Mouse (Mus musculus): ENCODE measurements around the gene Pitpnm2. TPM values are rescaled to one million over a fixed set of nuclear protein-coding genes. Genes with fewer than 3 reads are reported as not detected.

The Pitpnm2 gene
- polyA plus RNA-seq, 1 experiment from 2014 or later = 6.0 TPM

DNA sequence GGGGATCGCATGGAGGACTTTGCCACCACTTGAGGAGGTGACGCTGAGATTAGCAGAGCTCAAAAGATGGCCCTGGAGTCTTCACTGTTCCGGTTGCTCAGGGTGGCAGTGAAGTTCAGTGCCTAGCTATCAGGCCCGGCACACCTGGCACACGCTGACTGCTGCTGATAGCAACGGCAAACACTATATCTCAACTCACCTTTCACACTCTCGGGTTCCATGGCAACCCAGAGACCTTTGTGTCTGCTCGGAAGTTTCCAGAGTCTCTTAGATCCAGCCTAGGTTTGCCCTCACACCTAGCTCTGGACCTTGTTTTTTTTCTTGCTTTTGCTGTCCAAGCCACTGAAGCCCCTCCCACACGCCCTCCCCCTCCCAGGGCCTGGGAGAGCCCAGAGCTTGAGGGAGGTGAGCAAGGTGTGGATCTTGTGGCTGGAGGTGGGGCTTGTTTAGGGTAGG, 157.6 kb downstream of the Pitpnm2 start:
- Histone ChIP-seq H3K27ac (ENCODE audit: low read depth, low read length) (no peak overlapping the region), H3K4me1 (replicated peaks; ENCODE audit: control insufficient read depth, insufficient read depth, low read length) (peaks cover 5% of the 10 kb centered on the region), H3K27me3 (ENCODE audit: control insufficient read depth, insufficient read depth, low read length) (peaks cover 7% of the 10 kb centered on the region; the same call in 1 of the 2 replicates), H3K9me3 (ENCODE audit: control insufficient read depth, low read length) (no peaks in the 10 kb centered on the region), H3K4me3 (ENCODE audit: low read depth, low read length) (no peak overlapping the region), H3K9ac (ENCODE audit: low read depth, low read length) (no peak overlapping the region), H3K36me3 (ENCODE audit: control insufficient read depth, insufficient read depth, low read length) (no peaks in the 10 kb centered on the region), H3K4me2 (replicated peaks; ENCODE audit: low read depth, low read length) (no peak overlapping the region)
- DNase-seq (ENCODE audit: low spot score) (no peak), ATAC-seq (ENCODE audit: low FRiP score) (no peak)
- WGBS = 74% methylated on average over 9 of the region's 9 CpGs

DNA sequence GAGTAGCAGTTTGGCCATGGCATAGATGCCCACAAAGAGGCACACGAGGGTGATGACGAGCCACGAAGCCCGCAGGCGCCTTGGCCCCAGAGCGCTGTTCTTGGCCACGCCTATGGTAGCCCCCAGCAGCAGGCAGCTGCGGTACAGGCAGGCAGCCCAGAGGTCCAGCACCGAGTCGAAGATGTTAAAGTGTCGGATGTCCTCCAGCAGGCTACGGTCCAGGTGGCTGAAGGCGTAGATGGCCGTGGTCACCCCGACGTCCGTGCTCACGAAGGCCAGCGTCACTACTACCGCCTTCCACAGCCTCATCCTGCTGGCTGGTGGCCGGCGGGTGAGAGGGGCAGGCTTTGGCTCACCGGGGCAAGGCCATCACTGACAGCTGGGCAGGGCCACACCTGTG, 159.7 kb downstream of the Pitpnm2 start:
- H3K4me2 ChIP-seq (replicated peaks; ENCODE audit: low read depth, low read length) = no peak overlapping the region
- no peak overlapping the region for H3K4me3 ChIP-seq (ENCODE audit: low read depth, low read length)
- H3K9me3 ChIP-seq (ENCODE audit: control insufficient read depth, low read length) = no peaks in the 10 kb centered on the region
- H3K36me3 ChIP-seq (ENCODE audit: control insufficient read depth, insufficient read depth, low read length) = no peaks in the 10 kb centered on the region
- no peak overlapping the region for H3K9ac ChIP-seq (ENCODE audit: low read depth, low read length)
- no peaks in the 10 kb centered on the region for H3K4me1 ChIP-seq (replicated peaks; ENCODE audit: control insufficient read depth, insufficient read depth, low read length)
- DNase-seq (ENCODE audit: low spot score) (no peak), ATAC-seq (ENCODE audit: low FRiP score) (no peak)
- 87% methylated on average over 23 of the region's 23 CpGs for WGBS
- no peak overlapping the region for H3K27ac ChIP-seq (ENCODE audit: low read depth, low read length)
- H3K27me3 ChIP-seq (ENCODE audit: control insufficient read depth, insufficient read depth, low read length) = peaks cover 2% of the 10 kb centered on the region; the same call in 1 of the 2 replicates

DNA sequence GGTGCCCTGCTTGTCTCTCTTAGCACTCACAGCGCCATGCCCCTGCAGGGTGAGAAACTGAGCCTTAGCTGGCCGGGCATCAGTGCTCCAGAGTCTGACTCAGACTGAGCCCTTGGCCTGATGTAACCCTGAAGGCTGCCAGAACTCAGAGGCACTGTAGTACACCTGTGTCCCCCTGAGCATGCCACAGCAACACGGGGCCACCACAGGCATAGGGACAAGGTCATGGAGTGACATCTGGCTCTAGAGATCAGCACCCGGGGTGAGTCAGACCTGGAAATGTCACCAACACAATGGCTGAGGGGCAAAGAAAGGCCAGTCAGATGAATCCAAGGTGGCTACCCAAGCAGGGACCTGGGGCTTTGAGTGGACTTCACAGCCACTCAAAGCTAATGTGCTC, 162.7 kb downstream of the Pitpnm2 start:
- Histone ChIP-seq H3K4me1 (replicated peaks; ENCODE audit: control insufficient read depth, insufficient read depth, low read length) (no peaks in the 10 kb centered on the region), H3K9me3 (ENCODE audit: control insufficient read depth, low read length) (no peaks in the 10 kb centered on the region), H3K27ac (ENCODE audit: low read depth, low read length) (no peak overlapping the region), H3K9ac (ENCODE audit: low read depth, low read length) (no peak overlapping the region), H3K4me2 (replicated peaks; ENCODE audit: low read depth, low read length) (no peak overlapping the region), H3K27me3 (ENCODE audit: control insufficient read depth, insufficient read depth, low read length) (no peaks in the 10 kb centered on the region), H3K36me3 (ENCODE audit: control insufficient read depth, insufficient read depth, low read length) (no peaks in the 10 kb centered on the region), H3K4me3 (ENCODE audit: low read depth, low read length) (no peak overlapping the region)
- WGBS = 88% methylated on average over 4 of the region's 4 CpGs
- ATAC-seq (ENCODE audit: low FRiP score) (no peak), DNase-seq (ENCODE audit: low spot score) (no peak)

DNA sequence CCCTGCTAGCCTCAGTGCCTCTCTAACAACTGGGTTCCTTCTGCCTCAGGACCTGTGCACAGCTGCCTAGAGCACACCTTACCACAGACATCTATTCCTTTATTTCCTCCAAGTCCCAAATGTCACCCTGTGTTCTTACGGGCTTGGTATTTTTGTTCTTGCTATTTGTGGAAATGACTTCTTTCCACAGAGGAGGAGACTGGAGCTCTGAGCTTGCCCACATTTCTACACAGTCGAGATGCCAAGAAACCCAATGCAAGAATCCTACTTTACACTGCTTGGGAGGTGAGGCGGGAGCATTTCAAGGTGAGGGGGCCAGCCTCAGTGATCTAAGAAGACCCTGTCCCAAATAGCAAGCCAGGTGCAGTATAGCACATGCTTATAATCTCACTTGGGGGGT, 164.0 kb downstream of the Pitpnm2 start:
- H3K4me2 ChIP-seq (replicated peaks; ENCODE audit: low read depth, low read length) = no peak overlapping the region
- peak overlapping the region; percentile 16; the same call in 1 of the 2 replicates for H3K9ac ChIP-seq (ENCODE audit: low read depth, low read length)
- H3K9me3 ChIP-seq (ENCODE audit: control insufficient read depth, low read length) = no peaks in the 10 kb centered on the region
- no peak overlapping the region for H3K27ac ChIP-seq (ENCODE audit: low read depth, low read length)
- DNase-seq (ENCODE audit: low spot score) (no peak), ATAC-seq (ENCODE audit: low FRiP score) (no peak)
- WGBS = 82% methylated on average over 3 of the region's 3 CpGs
- H3K27me3 ChIP-seq (ENCODE audit: control insufficient read depth, insufficient read depth, low read length) = no peaks in the 10 kb centered on the region
- no peak overlapping the region for H3K4me3 ChIP-seq (ENCODE audit: low read depth, low read length)
- H3K4me1 ChIP-seq (replicated peaks; ENCODE audit: control insufficient read depth, insufficient read depth, low read length) = no peaks in the 10 kb centered on the region
- no peaks in the 10 kb centered on the region for H3K36me3 ChIP-seq (ENCODE audit: control insufficient read depth, insufficient read depth, low read length)

DNA sequence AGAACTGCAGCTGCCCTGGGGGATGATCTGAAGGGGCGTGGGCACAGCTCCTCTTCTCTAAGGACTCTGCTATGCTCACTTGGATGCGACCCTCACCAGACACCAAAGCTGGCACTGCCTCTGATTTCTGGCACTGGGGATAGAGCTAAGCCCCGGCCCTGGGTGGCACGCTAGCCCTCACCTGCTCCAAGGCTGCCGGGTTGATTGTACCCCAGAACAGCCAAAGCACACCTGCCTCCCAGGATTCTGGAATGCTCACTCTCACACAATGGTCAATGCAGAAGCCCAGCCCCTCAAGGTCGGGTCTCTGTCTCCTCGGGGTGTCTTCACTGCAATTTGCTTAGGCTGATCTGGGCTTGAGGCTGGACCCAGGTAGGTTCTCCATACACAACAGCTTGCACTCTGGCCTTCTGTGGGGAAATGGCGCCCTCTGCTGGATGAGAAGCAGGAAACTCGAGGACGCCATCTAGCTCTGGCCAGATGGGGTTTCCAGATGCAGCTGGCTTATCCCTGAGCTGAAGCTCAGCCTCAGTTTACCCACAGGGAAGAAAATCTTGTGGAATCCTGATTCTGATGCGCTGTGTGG, 164.9 kb downstream of the Pitpnm2 start:
- Histone ChIP-seq H3K36me3 (ENCODE audit: control insufficient read depth, insufficient read depth, low read length) (no peaks in the 10 kb centered on the region), H3K9ac (ENCODE audit: low read depth, low read length) (no peak overlapping the region), H3K4me1 (replicated peaks; ENCODE audit: control insufficient read depth, insufficient read depth, low read length) (no peaks in the 10 kb centered on the region), H3K9me3 (ENCODE audit: control insufficient read depth, low read length) (no peaks in the 10 kb centered on the region), H3K27ac (ENCODE audit: low read depth, low read length) (no peak overlapping the region), H3K4me2 (replicated peaks; ENCODE audit: low read depth, low read length) (no peak overlapping the region), H3K27me3 (ENCODE audit: control insufficient read depth, insufficient read depth, low read length) (no peaks in the 10 kb centered on the region), H3K4me3 (ENCODE audit: low read depth, low read length) (no peak overlapping the region)
- WGBS = 43% methylated on average over 11 of the region's 11 CpGs
- DNase-seq (ENCODE audit: low spot score) = peak; percentile 88
- ATAC-seq (ENCODE audit: low FRiP score) = no peak

DNA sequence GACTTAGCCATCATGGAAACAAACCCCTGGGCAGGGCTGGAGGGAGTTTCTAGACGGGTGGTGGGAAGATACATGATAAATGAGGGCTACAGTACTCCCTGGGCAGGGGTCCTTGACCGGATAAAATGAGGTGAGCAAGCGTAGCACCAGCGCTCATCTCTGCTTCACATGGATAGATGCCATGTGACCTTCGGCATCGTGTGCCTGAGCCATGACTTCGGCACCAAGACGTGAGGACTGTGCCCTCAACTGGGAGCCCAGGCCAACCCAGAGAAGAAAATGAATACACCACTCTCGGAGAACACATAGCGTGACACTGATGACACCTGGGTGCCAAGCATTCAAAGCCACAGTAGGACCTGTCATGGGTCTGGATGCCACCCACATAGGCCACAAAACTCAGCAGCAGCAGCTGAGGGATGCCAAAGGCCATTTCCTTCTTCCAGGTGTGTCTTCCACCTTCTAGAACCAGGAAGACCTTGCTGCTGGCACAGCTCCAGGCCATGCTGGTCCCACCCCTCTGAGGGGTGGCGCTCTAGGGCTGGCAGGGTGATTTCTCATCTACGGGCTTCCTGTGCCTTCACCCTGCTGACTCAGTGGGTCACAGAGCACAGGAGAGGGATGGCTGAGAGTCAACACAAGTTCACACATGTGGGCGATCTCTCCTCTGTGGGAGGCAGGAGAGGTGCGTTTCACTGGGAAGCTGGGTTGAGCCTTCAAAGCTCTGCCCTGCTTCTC, 165.5 kb downstream of the Pitpnm2 start:
- no peak overlapping the region for H3K9ac ChIP-seq (ENCODE audit: low read depth, low read length)
- H3K4me1 ChIP-seq (replicated peaks; ENCODE audit: control insufficient read depth, insufficient read depth, low read length) = 0 out of 2 replicates have a peak, but pooled peaks cover 3% of the 10 kb centered on the region
- no peaks in the 10 kb centered on the region for H3K36me3 ChIP-seq (ENCODE audit: control insufficient read depth, insufficient read depth, low read length)
- no peak overlapping the region for H3K4me2 ChIP-seq (replicated peaks; ENCODE audit: low read depth, low read length)
- no peak overlapping the region for H3K27ac ChIP-seq (ENCODE audit: low read depth, low read length)
- no peaks in the 10 kb centered on the region for H3K9me3 ChIP-seq (ENCODE audit: control insufficient read depth, low read length)
- DNase-seq (ENCODE audit: low spot score) (no peak), ATAC-seq (ENCODE audit: low FRiP score) (no peak)
- 85% methylated on average over 14 of the region's 14 CpGs for WGBS
- H3K27me3 ChIP-seq (ENCODE audit: control insufficient read depth, insufficient read depth, low read length) = no peaks in the 10 kb centered on the region
- H3K4me3 ChIP-seq (ENCODE audit: low read depth, low read length) = no peak overlapping the region

DNA sequence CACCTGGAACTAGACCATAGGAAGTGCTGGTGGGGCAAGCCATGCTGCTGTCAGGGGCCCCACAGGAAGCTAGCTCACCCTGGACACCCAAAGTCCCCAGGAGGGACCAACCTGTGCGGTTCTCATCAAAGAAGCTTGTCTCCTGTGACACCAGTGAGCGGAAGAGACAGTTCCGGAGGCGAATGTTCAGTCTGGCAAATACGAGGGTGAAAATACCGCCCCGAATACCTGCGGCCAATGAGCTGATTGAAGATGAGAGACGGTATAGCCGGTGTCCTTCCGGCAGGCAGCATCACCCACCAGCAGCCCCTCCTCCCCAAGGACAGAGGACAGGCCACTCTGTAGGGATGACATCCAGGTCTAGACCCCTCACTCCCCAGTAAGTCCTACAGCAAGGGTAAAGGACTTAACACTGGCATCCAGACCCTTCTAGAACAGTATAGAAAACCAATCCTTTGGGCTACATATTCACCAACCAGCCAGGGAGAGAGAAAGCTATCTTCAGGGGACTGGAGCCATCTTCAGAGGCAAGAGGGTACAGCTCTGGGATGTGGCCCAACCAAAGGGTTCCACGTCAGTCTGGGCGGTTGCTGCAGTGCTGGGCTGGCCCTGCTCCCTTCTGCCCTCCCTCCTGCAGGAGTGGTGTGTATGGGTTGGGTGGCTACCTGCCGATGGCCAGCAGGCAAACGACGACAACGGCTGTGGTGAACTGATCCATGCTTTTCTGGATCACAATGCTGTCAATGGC, 166.4 kb downstream of the Pitpnm2 start:
- Histone ChIP-seq H3K9ac (ENCODE audit: low read depth, low read length) (no peak overlapping the region), H3K27ac (ENCODE audit: low read depth, low read length) (no peak overlapping the region), H3K4me2 (replicated peaks; ENCODE audit: low read depth, low read length) (no peak overlapping the region), H3K9me3 (ENCODE audit: control insufficient read depth, low read length) (no peaks in the 10 kb centered on the region), H3K4me3 (ENCODE audit: low read depth, low read length) (no peak overlapping the region), H3K27me3 (ENCODE audit: control insufficient read depth, insufficient read depth, low read length) (no peaks in the 10 kb centered on the region), H3K36me3 (ENCODE audit: control insufficient read depth, insufficient read depth, low read length) (no peaks in the 10 kb centered on the region), H3K4me1 (replicated peaks; ENCODE audit: control insufficient read depth, insufficient read depth, low read length) (0 out of 2 replicates have a peak, but pooled peaks cover 3% of the 10 kb centered on the region)
- DNase-seq (ENCODE audit: low spot score) (no peak), ATAC-seq (ENCODE audit: low FRiP score) (no peak)
- WGBS = 95% methylated on average over 17 of the region's 17 CpGs

DNA sequence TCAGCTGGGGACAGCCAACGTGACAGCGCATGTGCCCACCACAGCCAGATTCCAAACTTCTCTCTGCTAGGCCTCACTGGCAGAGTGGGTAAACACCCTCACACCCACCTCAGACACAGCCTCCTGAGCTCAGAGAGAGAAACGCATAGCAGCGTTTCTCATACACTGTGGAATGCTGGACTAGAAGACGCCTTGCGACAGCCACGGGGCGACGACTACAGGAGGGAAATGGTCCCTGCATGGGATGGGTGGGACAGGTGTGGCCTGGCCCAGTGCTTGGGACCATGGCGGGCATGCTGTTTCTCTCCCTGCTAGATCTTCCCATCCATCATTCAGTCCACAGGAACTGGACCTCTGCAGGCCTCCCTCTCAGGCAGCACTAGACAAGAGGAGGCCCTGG, 167.1 kb downstream of the Pitpnm2 start:
- Histone ChIP-seq H3K4me1 (replicated peaks; ENCODE audit: control insufficient read depth, insufficient read depth, low read length) (0 out of 2 replicates have a peak, but pooled peaks cover 3% of the 10 kb centered on the region), H3K9ac (ENCODE audit: low read depth, low read length) (no peak overlapping the region), H3K36me3 (ENCODE audit: control insufficient read depth, insufficient read depth, low read length) (no peaks in the 10 kb centered on the region), H3K4me2 (replicated peaks; ENCODE audit: low read depth, low read length) (no peak overlapping the region), H3K27me3 (ENCODE audit: control insufficient read depth, insufficient read depth, low read length) (no peaks in the 10 kb centered on the region), H3K4me3 (ENCODE audit: low read depth, low read length) (no peak overlapping the region), H3K9me3 (ENCODE audit: control insufficient read depth, low read length) (no peaks in the 10 kb centered on the region), H3K27ac (ENCODE audit: low read depth, low read length) (no peak overlapping the region)
- ATAC-seq (ENCODE audit: low FRiP score) (no peak), DNase-seq (ENCODE audit: low spot score) (no peak)
- 88% methylated on average over 10 of the region's 10 CpGs for WGBS
